Mouse (Mus musculus): Measurements from ENCODE around the gene Ush1g.

DNA sequence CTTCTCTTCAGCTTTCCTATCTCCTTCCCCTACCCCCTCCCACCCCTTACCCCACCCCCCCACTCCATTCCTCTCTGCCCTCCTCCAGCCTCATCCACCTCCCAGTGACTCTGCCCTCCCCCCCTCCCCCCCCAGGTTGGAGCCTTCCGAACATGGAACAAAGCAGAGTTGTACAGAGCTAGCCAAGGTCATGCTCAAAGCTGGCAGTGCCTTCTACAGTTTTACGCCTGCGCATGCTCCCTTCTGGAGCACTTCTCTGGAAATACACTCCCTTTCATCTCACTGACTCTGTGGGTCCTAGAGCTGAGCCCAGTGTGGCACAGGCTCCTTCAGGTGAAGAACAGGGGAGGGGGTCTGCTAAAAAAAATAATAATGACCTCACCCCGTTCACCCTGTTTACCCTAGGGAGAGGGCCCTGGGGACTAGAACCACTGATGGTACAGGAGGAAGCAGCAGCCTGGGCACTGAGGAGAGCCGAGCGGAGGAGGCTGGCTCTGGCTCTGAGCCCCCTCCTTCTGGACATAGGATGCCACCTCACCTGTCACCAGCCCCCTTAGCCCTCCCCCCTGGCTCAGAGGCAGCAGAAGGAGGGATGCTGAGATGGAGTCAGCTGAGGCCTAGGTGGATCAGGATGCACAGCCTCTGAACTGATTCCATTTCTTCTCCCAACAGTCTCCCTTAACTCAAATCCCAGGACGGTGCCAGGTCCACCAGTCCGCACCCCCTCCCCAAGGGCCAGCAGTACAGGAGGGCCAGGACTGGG is 38.9 kb downstream of the Ush1g start:
- no peak for TF ChIP-seq EP300 (IDR thresholded peaks at IDR 0.05; ENCODE audit: insufficient read depth, low read depth, low read length)
- no peak for TF ChIP-seq CTCF (IDR thresholded peaks at IDR 0.05; ENCODE audit: low read depth, low read length)
- TF ChIP-seq POLR2A (IDR thresholded peaks at IDR 0.05; ENCODE audit: insufficient read depth, low read length), result no peak

Data from ES-Bruce4 (cell line).